Mouse (Mus musculus): ENCODE measurements around the gene Insm1. TPM values are rescaled to one million over a fixed set of nuclear protein-coding genes. Genes with fewer than 3 reads are reported as not detected.

Insm1 gene
- total and polyA plus RNA-seq, 2 experiments from 2014 or later: 4.6 to 30.8 TPM

- Histone ChIP-seq H3K4me2 (ENCODE audit: low read depth) (no peak overlapping the region), H3K27ac (ENCODE audit: low read depth, low read length) (no peak overlapping the region; the same call in 1 of the 2 replicates), H3K27me3 (ENCODE audit: insufficient read depth, low read length) (no peaks in the 10 kb centered on the region), H3K36me3 (ENCODE audit: insufficient read depth) (no peaks in the 10 kb centered on the region), H3K9ac (no peak overlapping the region), H3K4me1 (ENCODE audit: insufficient read depth) (peaks cover 29% of the 10 kb centered on the region), H3K9me3 (ENCODE audit: low read length) (no peaks in the 10 kb centered on the region), H3K4me3 (ENCODE audit: low read depth, low read length) (no peak overlapping the region)
- TF ChIP-seq CTCF (IDR thresholded peaks at IDR 0.05; ENCODE audit: low read depth): no peak
- peak; percentile 37 for DNase-seq
- 43% methylated on average over 4 of the region's 4 CpGs for WGBS
- ATAC-seq: peak; percentile 15; the same call in 1 of the 2 replicates
These were observed 39.4 kb downstream of the Insm1 start for GRCm38 (mm10) chr2:146261146-146261545.

- Histone ChIP-seq H3K4me2 (ENCODE audit: low read depth) (no peak overlapping the region), H3K27me3 (ENCODE audit: insufficient read depth, low read length) (no peaks in the 10 kb centered on the region), H3K36me3 (ENCODE audit: insufficient read depth) (no peaks in the 10 kb centered on the region), H3K4me3 (ENCODE audit: low read depth, low read length) (no peak overlapping the region), H3K9ac (no peak overlapping the region), H3K9me3 (ENCODE audit: low read length) (no peaks in the 10 kb centered on the region), H3K4me1 (ENCODE audit: insufficient read depth) (peaks cover 24% of the 10 kb centered on the region), H3K27ac (ENCODE audit: low read depth, low read length) (0 out of 2 replicates have a peak overlapping the region, but pooled peaks have one; percentile 21)
- TF ChIP-seq CTCF (IDR thresholded peaks at IDR 0.05; ENCODE audit: low read depth): no peak
- ATAC-seq (peak; percentile 75), DNase-seq (peak; percentile 53)
- WGBS: 17% methylated on average over 10 of the region's 10 CpGs
These were observed 40.5 kb downstream of the Insm1 start for GRCm38 (mm10) chr2:146262215-146262614.

GRCm38 (mm10) chr2:146262966-146263365 lies 41.2 kb downstream of the Insm1 start:
- H3K4me3 ChIP-seq (ENCODE audit: low read depth, low read length): no peak overlapping the region
- no peaks in the 10 kb centered on the region for H3K36me3 ChIP-seq (ENCODE audit: insufficient read depth)
- no peak for TF ChIP-seq CTCF (IDR thresholded peaks at IDR 0.05; ENCODE audit: low read depth)
- ATAC-seq (no peak), DNase-seq (no peak)
- H3K27ac ChIP-seq (ENCODE audit: low read depth, low read length): no peak overlapping the region
- H3K4me2 ChIP-seq (ENCODE audit: low read depth): no peak overlapping the region
- no peaks in the 10 kb centered on the region for H3K9me3 ChIP-seq (ENCODE audit: low read length)
- H3K9ac ChIP-seq: no peak overlapping the region
- H3K27me3 ChIP-seq (ENCODE audit: insufficient read depth, low read length): no peaks in the 10 kb centered on the region
- peaks cover 20% of the 10 kb centered on the region for H3K4me1 ChIP-seq (ENCODE audit: insufficient read depth)

GRCm38 (mm10) chr2:146265045-146265444 lies 43.3 kb downstream of the Insm1 start:
- Histone ChIP-seq H3K4me3 (ENCODE audit: low read depth, low read length) (no peak overlapping the region), H3K4me1 (ENCODE audit: insufficient read depth) (peaks cover 10% of the 10 kb centered on the region; the same call in 1 of the 2 replicates), H3K36me3 (ENCODE audit: insufficient read depth) (no peaks in the 10 kb centered on the region), H3K27ac (ENCODE audit: low read depth, low read length) (no peak overlapping the region), H3K4me2 (ENCODE audit: low read depth) (no peak overlapping the region), H3K27me3 (ENCODE audit: insufficient read depth, low read length) (no peaks in the 10 kb centered on the region), H3K9me3 (ENCODE audit: low read length) (no peaks in the 10 kb centered on the region), H3K9ac (no peak overlapping the region)
- no peak for ATAC-seq
- WGBS: 51% methylated on average over 4 of the region's 4 CpGs
- DNase-seq: no peak
- TF ChIP-seq CTCF (IDR thresholded peaks at IDR 0.05; ENCODE audit: low read depth): no peak

- no peak overlapping the region for H3K27ac ChIP-seq (ENCODE audit: low read depth, low read length)
- ATAC-seq: no peak
- H3K36me3 ChIP-seq (ENCODE audit: insufficient read depth): no peaks in the 10 kb centered on the region
- no peak for DNase-seq
- H3K4me3 ChIP-seq (ENCODE audit: low read depth, low read length): no peak overlapping the region
- H3K9ac ChIP-seq: no peak overlapping the region
- H3K4me2 ChIP-seq (ENCODE audit: low read depth): no peak overlapping the region
- H3K27me3 ChIP-seq (ENCODE audit: insufficient read depth, low read length): no peaks in the 10 kb centered on the region
- 0 out of 2 replicates have a peak, but pooled peaks cover 3% of the 10 kb centered on the region for H3K4me1 ChIP-seq (ENCODE audit: insufficient read depth)
- no peak for TF ChIP-seq CTCF (IDR thresholded peaks at IDR 0.05; ENCODE audit: low read depth)
- H3K9me3 ChIP-seq (ENCODE audit: low read length): no peaks in the 10 kb centered on the region
- 81% methylated on average over 3 of the region's 3 CpGs for WGBS
These were observed 44.8 kb downstream of the Insm1 start for GRCm38 (mm10) chr2:146266539-146266938.
